Comparison of ENCODE assay signal across 1 mouse cellular context in genomic region chr10:80703643-80704042, GRCm38 (mm10).
TF ChIP-seq lines count a peak whose summit lies in the region.

No protein-coding gene starts in this region.

TF ChIP-seq in CH12.LX, 34 proteins besides CTCF, POLR2A, EP300 and RAD21 (continued from another document):
- no peak for TF ChIP-seq ZC3H11A (IDR thresholded peaks at IDR 0.05; ENCODE audit: low read depth, low read length)
- TF ChIP-seq GABPA (IDR thresholded peaks at IDR 0.05; ENCODE audit: insufficient replicate concordance, low read depth, low read length), result no peak
TF ChIP-seq in CH12.LX: peak in this region for 0.
